Mouse (Mus musculus) CH12.LX (cell line): ENCODE data around the gene Rreb1.
A peak's percentile ranks its signal among the peaks of the same experiment; 100 is the strongest.

Experiments
- ELF1 ChIP-seq: IDR thresholded peaks from 2 replicates; pipeline ENCODE4 v1.6.1; 2014; ENCODE audit warnings: low read depth, mild to moderate bottlenecking, inconsistent platforms, low read length, improper control_type of control experiment
- POLR2A ChIP-seq: IDR thresholded peaks from 2 replicates; pipeline ENCODE4 v1.6.1; 2011; ENCODE audit warnings: low read depth, mild to moderate bottlenecking, improper control_type of control experiment, low read length
- ZNF384 ChIP-seq: IDR thresholded peaks from 2 replicates; pipeline ENCODE4 v1.6.1; 2012; ENCODE audit warnings: low read depth, low read length, improper control_type of control experiment, inconsistent platforms

DNA sequence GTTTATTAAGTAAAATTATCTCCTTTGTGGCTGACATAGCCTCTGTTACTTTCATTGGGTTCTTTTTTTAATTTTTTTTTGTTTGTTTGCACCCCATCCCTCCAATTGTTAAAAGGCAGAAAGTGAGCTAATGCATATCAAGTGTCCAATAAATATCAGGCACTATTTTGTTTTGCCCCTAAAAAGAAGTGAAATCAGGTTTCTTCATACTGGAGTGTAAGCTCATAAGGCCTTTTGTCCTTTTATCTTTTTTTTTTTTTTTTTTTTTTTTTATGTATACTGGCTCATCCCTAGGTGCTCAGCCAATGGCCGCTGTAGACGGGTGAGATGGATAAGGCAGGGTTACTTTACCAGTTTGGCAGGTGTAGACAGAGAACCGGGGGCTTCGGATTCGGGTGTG, 70.2 kb downstream of the Rreb1 start:
- 0 out of 2 replicates have a peak, but pooled peaks have one; percentile 14 for TF ChIP-seq ZNF384
- no peak for TF ChIP-seq POLR2A
- TF ChIP-seq ELF1, result no peak
